Mouse (Mus musculus) embryonic facial prominence, embryonic 11.5 days (tissue): Measurements from ENCODE around the gene Zfp827. TPM values are rescaled to one million over a fixed set of nuclear protein-coding genes. Genes with fewer than 3 reads are reported as not detected.

Source experiments
- ATAC-seq: fragments of 200-750 bp; cut with Nextera tagmentation; replicated peaks from 2 replicates; pipeline ENCODE4 v1.8.0; 2017; ENCODE audit warnings: low read depth; ENCODE audit not compliant: insufficient number of reproducible peaks, low FRiP score, low TSS enrichment
- DNase-seq: peaks from one replicate; pipeline ENCODE4 v3.0.0-alpha.2; 2015; ENCODE audit warnings: low spot score
- H3K27ac ChIP-seq: fragments of 300-500 bp; sonication (generic); replicated peaks from 2 replicates; pipeline ENCODE4 v1.5.1; 2014; ENCODE audit warnings: mild to moderate bottlenecking, low read depth, low read length, control low read depth
- H3K27me3 ChIP-seq: fragments of 300-500 bp; sonication (generic); 2 replicates; pipeline ENCODE4 v1.6.1; 2014; ENCODE audit warnings: mild to moderate bottlenecking, low read length, moderate library complexity, mixed read lengths; ENCODE audit not compliant: control insufficient read depth, insufficient read depth
- H3K36me3 ChIP-seq: fragments of 300-500 bp; sonication (generic); replicated peaks from 2 replicates; pipeline ENCODE4 v1.6.1; 2014; ENCODE audit warnings: low read depth, mild to moderate bottlenecking, low read length, moderate library complexity, mixed read lengths; ENCODE audit not compliant: control insufficient read depth, insufficient read depth
- H3K4me1 ChIP-seq: fragments of 300-500 bp; sonication (generic); 2 replicates; pipeline ENCODE4 v1.6.1; 2014; ENCODE audit warnings: low read length, mixed read lengths; ENCODE audit not compliant: control insufficient read depth, insufficient read depth
- H3K4me2 ChIP-seq: fragments of 300-500 bp; sonication (generic); 2 replicates; pipeline ENCODE4 v1.6.1; 2014; ENCODE audit warnings: low read depth, mild to moderate bottlenecking, control low read depth, low read length, moderate library complexity
- H3K4me3 ChIP-seq: fragments of 300-500 bp; sonication (generic); 2 replicates; pipeline ENCODE4 v1.5.1; 2014; ENCODE audit warnings: low read depth, low read length, control low read depth
- H3K9ac ChIP-seq: fragments of 300-500 bp; sonication (generic); replicated peaks from 2 replicates; pipeline ENCODE4 v1.6.1; 2014; ENCODE audit warnings: mild to moderate bottlenecking, control low read depth, low read length
- H3K9me3 ChIP-seq: fragments of 300-500 bp; sonication (generic); replicated peaks from 2 replicates; pipeline ENCODE4 v1.6.1; 2016; ENCODE audit warnings: mild to moderate bottlenecking, low read length, inconsistent platforms, mixed read lengths; ENCODE audit not compliant: control insufficient read depth
- WGBS: fragments of 180-500 bp; shearing (Covaris S2); extraction: QIAGEN DNeasy Blood & Tissue Kit; methylation state at CpG from one replicate; pipeline ENCODE4 v1.1.7; 2014; 5-methylcytosine and 5-hydroxymethylcytosine counted together
- polyA plus RNA-seq: library from polyadenylated mRNA; unstranded; fragments of >200 nt; fragmentation: Nextera tagmentation; extraction: Ambion mirVana; gene quantifications from 2 replicates; pipeline ENCODE4 v1.2.1, GENCODE M21; 2014

The Zfp827 gene
- polyA plus RNA-seq, 1 experiment from 2014 or later = 11.0 TPM

DNA sequence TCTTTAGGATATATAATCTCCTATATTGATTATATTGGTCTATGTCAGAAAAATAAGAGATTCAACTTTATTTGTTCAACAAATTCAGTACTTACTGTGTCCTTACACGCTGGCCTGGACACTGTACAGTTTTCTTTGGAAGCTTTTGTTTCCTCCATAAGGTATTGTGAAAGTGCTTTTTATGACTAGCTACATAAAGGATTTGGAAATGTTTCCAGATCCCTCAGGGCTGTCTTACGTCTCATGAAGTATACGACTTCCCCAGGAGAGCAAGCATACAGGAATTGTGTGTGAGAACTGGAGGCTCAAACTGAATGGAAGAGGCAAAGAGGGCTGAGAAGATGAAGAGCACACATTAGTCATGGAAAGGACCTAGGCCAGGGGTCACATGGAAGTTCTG lies 45.1 kb downstream of the Zfp827 start:
- H3K9me3 ChIP-seq = no peaks in the 10 kb centered on the region
- ATAC-seq (no peak), DNase-seq (no peak)
- H3K27me3 ChIP-seq = no peaks in the 10 kb centered on the region
- H3K4me1 ChIP-seq = no peaks in the 10 kb centered on the region
- no peak overlapping the region for H3K4me2 ChIP-seq
- 85% methylated on average over 3 of the region's 3 CpGs for WGBS
- H3K27ac ChIP-seq = no peak overlapping the region
- H3K9ac ChIP-seq = no peak overlapping the region
- H3K4me3 ChIP-seq = no peak overlapping the region
- H3K36me3 ChIP-seq = no peaks in the 10 kb centered on the region; the same call in 1 of the 2 replicates

DNA sequence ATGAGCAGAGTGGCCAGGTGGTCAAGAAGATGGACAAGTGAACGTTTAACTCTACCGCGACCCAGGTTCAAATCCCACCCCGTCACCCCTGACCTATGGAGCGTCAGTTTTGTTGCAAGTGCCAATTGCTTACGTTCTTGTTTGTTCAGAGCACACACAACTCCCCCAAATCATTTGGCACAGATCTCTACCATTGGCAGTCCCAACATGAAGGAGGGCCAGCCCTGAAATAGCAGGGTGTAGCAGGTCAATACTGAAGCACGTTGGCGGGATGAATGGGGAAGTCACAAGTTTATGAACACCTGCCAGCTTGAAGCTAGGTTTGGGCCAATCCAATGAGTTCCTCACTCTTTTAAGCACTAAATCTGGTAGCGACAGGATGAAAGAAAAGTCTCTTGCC lies 46.7 kb downstream of the Zfp827 start:
- DNase-seq (no peak), ATAC-seq (no peak)
- Histone ChIP-seq H3K36me3 (no peaks in the 10 kb centered on the region; the same call in none of the 2 replicates), H3K27ac (no peak overlapping the region), H3K27me3 (no peaks in the 10 kb centered on the region), H3K4me1 (no peaks in the 10 kb centered on the region), H3K4me2 (no peak overlapping the region), H3K9ac (no peak overlapping the region), H3K4me3 (no peak overlapping the region), H3K9me3 (no peaks in the 10 kb centered on the region)
- WGBS = 93% methylated on average over 9 of the region's 9 CpGs

DNA sequence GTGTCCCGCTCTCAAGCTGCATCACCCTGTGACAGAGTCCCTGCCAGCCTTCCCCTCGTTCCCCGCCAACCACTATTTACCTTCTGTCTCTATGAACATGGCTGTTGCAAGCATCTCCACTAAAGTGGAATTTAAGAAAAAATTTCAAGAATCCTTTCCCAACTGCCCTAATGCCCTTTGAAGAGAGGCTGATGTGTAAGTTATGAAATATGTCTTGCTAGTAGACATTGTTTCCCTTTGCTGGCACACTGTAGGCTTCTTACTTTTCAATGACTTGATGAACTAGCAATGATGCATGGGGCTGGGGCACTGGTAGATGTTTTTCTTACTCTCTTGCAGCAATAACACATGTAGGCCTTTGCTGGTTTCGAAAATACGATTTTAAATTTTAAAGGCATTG lies 49.0 kb downstream of the Zfp827 start:
- WGBS = 86% methylated on average over 5 of the region's 5 CpGs
- H3K4me3 ChIP-seq = no peak overlapping the region
- no peak overlapping the region for H3K9ac ChIP-seq
- DNase-seq (no peak), ATAC-seq (no peak)
- no peaks in the 10 kb centered on the region for H3K4me1 ChIP-seq
- H3K27me3 ChIP-seq = no peaks in the 10 kb centered on the region
- H3K27ac ChIP-seq = no peak overlapping the region
- H3K9me3 ChIP-seq = no peaks in the 10 kb centered on the region
- no peaks in the 10 kb centered on the region; the same call in 1 of the 2 replicates for H3K36me3 ChIP-seq
- H3K4me2 ChIP-seq = no peak overlapping the region

DNA sequence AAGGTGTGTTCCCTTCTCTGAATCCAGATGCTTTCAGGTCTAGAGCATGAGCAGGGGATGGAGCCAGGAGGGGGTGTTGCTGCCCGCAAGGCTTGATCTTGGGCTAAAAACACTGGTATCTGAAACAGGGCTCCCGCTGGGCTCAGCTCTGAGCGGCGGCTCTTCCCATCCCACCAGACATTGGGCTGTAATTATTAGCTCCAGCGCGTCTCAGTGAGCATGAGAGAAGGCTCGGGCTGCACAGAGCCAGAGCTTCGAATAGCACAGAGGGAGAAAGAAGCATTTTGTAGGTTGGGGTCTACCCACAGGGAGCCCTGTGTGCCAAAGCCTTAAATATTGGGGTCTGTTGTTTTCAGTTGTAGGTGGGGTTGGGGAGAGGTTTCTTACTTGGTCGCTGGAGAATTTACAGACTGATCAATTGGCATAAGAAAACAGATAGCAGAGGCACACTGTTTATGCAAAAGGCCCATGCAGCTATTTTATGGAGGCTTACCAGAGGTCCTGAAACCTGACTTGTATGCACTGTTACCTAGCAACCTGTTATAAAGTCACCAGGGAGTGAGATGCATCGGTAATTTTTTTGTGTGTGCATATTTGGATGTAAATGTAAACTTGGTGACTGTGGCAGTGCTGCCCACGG lies 50.4 kb downstream of the Zfp827 start:
- Histone ChIP-seq H3K27ac (no peak overlapping the region; the same call in 1 of the 2 replicates), H3K4me3 (no peak overlapping the region), H3K4me2 (no peak overlapping the region), H3K9me3 (no peaks in the 10 kb centered on the region), H3K27me3 (no peaks in the 10 kb centered on the region), H3K9ac (no peak overlapping the region), H3K4me1 (no peaks in the 10 kb centered on the region), H3K36me3 (no peaks in the 10 kb centered on the region; the same call in 1 of the 2 replicates)
- ATAC-seq (no peak; the same call in 1 of the 2 replicates), DNase-seq (no peak)
- WGBS = 30% methylated on average over 11 of the region's 11 CpGs

DNA sequence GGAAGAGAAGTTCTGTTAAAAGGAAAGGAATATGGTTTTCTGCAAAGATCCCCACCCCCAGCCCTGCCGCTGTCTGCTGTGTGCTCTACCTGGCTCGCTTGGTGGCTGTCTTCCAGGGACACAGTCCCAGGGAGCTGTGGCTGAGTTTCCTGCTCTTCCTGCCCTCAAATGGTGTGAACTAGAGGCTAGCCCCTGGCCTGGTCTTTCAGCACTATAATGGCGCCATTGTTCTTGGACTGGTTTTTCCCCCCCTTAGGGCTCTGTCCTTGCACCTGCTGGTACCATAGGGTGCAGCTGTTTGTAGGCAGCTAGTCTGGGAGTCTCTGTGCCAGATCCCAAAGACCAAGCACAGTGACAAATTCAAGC lies 50.9 kb downstream of the Zfp827 start:
- DNase-seq = no peak
- no peaks in the 10 kb centered on the region for H3K4me1 ChIP-seq
- no peak overlapping the region for H3K4me3 ChIP-seq
- 61% methylated on average over 3 of the region's 3 CpGs for WGBS
- H3K4me2 ChIP-seq = no peak overlapping the region
- no peak overlapping the region for H3K27ac ChIP-seq
- no peak for ATAC-seq
- no peaks in the 10 kb centered on the region; the same call in 1 of the 2 replicates for H3K36me3 ChIP-seq
- no peak overlapping the region for H3K9ac ChIP-seq
- H3K27me3 ChIP-seq = no peaks in the 10 kb centered on the region
- no peaks in the 10 kb centered on the region for H3K9me3 ChIP-seq

DNA sequence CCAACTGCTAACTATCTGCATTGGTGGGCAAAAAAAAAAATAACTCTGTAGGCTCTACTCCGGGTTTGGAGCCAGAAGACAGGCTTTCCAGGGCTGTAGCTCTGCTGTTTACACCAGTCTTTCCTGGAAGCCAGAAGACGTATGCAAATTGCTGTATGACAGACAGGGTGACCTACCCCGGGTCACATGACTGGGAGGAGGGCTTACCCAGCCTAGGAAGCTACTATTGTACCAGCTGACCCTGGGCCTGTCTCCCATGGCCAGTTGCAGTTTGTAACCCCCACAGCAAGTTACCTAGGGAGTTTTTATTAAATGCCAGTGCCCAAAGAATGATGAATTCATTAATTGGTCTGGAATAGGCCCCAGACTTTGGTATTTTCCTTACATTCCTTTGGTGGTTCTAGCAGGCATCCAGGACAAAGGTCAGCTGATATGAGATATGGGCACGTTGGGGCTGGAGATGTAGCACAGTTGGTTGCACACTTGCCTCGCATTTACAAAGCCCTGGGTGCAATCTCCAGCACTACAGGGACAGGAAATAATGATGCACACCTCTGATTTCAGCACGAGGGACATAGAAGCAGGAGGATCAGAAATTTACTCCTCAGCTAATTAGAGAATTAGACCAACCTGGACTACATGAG lies 52.0 kb downstream of the Zfp827 start:
- H3K27ac ChIP-seq = no peak overlapping the region
- H3K4me3 ChIP-seq = no peak overlapping the region
- 70% methylated on average over 6 of the region's 6 CpGs for WGBS
- DNase-seq (no peak), ATAC-seq (no peak)
- no peaks in the 10 kb centered on the region for H3K4me1 ChIP-seq
- no peak overlapping the region for H3K4me2 ChIP-seq
- H3K9ac ChIP-seq = no peak overlapping the region
- no peaks in the 10 kb centered on the region for H3K27me3 ChIP-seq
- no peaks in the 10 kb centered on the region for H3K9me3 ChIP-seq
- H3K36me3 ChIP-seq = no peaks in the 10 kb centered on the region; the same call in 1 of the 2 replicates

DNA sequence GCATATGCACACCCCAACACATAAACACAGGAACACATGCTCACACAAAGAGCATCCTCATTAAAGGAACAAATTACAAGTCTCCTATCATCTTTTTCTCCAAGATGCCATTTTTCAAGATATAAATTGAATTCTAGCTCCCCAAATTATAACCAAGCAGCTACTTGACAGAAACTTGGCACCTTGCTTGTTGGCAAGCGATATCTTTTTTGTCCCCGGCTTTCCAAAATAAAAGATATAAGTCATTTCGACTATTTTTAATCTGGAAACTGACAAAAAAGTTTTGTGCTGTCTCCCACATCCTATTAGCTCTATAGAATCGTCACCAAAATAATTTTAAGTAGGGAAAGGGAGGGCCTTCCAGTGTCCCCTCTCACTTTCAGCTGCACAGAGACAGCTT lies 53.1 kb downstream of the Zfp827 start:
- Histone ChIP-seq H3K27ac (no peak overlapping the region), H3K4me2 (no peak overlapping the region), H3K4me3 (no peak overlapping the region), H3K9ac (no peak overlapping the region), H3K27me3 (no peaks in the 10 kb centered on the region), H3K36me3 (no peaks in the 10 kb centered on the region; the same call in 1 of the 2 replicates), H3K4me1 (no peaks in the 10 kb centered on the region), H3K9me3 (no peaks in the 10 kb centered on the region)
- DNase-seq (no peak), ATAC-seq (no peak)
- WGBS = 91% methylated on average over 4 of the region's 4 CpGs

DNA sequence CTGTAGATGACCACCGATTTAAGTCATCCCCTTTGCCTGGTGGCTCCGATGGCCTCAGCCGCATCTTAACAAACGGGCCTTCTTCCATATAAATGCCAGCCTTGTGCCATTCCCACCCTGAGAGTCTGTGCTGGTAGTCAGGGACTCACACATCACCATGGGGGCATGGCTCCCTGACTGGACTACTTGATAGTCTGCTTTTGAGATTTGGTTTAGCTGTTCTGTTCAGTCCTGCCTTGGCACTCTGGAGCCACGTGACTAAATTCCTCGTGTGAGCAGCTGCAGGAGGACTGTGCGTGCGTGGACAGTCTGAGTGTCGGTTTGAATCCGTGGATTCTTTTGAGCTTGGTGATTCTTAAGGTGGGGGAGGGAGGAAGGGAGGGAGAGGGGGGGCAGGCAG lies 53.7 kb downstream of the Zfp827 start:
- H3K36me3 ChIP-seq = no peaks in the 10 kb centered on the region; the same call in 1 of the 2 replicates
- H3K4me2 ChIP-seq = no peak overlapping the region
- no peak for ATAC-seq
- no peak for DNase-seq
- H3K27me3 ChIP-seq = no peaks in the 10 kb centered on the region
- H3K4me3 ChIP-seq = no peak overlapping the region
- no peak overlapping the region for H3K9ac ChIP-seq
- 83% methylated on average over 10 of the region's 10 CpGs for WGBS
- no peak overlapping the region for H3K27ac ChIP-seq
- H3K4me1 ChIP-seq = no peaks in the 10 kb centered on the region
- H3K9me3 ChIP-seq = no peaks in the 10 kb centered on the region
